Mouse (Mus musculus) MEL (cell line): ENCODE measurements at regions not wholly inside any gene's neighbourhood (a gene's known extent, or its start where the extent isn't known, plus 50 kb on each side); places are given as distances from the start of the nearest gene placed in this dataset.

ENCODE experiments used
- DNase-seq: peaks from one replicate; pipeline ENCODE4 v3.0.0; 2011; ENCODE audit warnings: low read depth, low spot score
- H3K27ac ChIP-seq: 2 replicates; pipeline ENCODE4 v1.5.1; 2012; ENCODE audit warnings: low read depth, mild to moderate bottlenecking, control low read depth, low read length, moderate library complexity; ENCODE audit not compliant: control insufficient read depth
- H3K27me3 ChIP-seq, 2 experiments: fragments of 150-350 bp in 1 of 2; sonication (generic) in 1 of 2; 2 replicates each; pipeline ENCODE4 v1.6.1; 2012; ENCODE audit warnings: low read length in 2 of 2, mild to moderate bottlenecking in 2 of 2, improper control_type of control experiment in 1 of 2, moderate library complexity in 1 of 2; ENCODE audit not compliant: insufficient read depth in 2 of 2, control insufficient read depth in 1 of 2
- H3K36me3 ChIP-seq, 2 experiments: 2 replicates each; pipeline ENCODE4 v1.6.1; 2012 to 2014; ENCODE audit warnings: low read length in 2 of 2, improper control_type of control experiment in 1 of 2, inconsistent platforms in 1 of 2, mild to moderate bottlenecking in 1 of 2; ENCODE audit not compliant: insufficient read depth in 2 of 2, control insufficient read depth in 1 of 2
- H3K4me1 ChIP-seq, 2 experiments: fragments of 150-350 bp in 1 of 2; sonication (generic) in 1 of 2; 2 replicates each; pipeline ENCODE4 v1.6.1; 2012; ENCODE audit warnings: low read length in 2 of 2, improper control_type of control experiment in 1 of 2, mild to moderate bottlenecking in 1 of 2; ENCODE audit not compliant: insufficient read depth in 2 of 2, control insufficient read depth in 1 of 2
- H3K4me3 ChIP-seq, 2 experiments: fragments of 150-350 bp in 1 of 2; sonication (generic) in 1 of 2; 2 replicates each; pipeline ENCODE4 v1.5.1; 2012; ENCODE audit warnings: low read depth in 2 of 2, low read length in 2 of 2, mild to moderate bottlenecking in 2 of 2, moderate library complexity in 2 of 2, control low read depth in 1 of 2, improper control_type of control experiment in 1 of 2; ENCODE audit not compliant: control insufficient read depth in 1 of 2, insufficient read depth in 1 of 2
- H3K79me2 ChIP-seq: 2 replicates; pipeline ENCODE4 v1.6.1; 2012; ENCODE audit warnings: mild to moderate bottlenecking, low read length, moderate library complexity; ENCODE audit not compliant: control insufficient read depth, poor library complexity, insufficient read depth
- H3K9ac ChIP-seq: 2 replicates; pipeline ENCODE4 v1.6.1; 2012; ENCODE audit warnings: low read depth, mild to moderate bottlenecking, control low read depth, low read length, moderate library complexity; ENCODE audit not compliant: control insufficient read depth, poor library complexity, severe bottlenecking
- H3K9me3 ChIP-seq: fragments of 150-350 bp; sonication (generic); replicated peaks from 2 replicates; pipeline ENCODE4 v1.6.1; 2012; ENCODE audit warnings: mild to moderate bottlenecking, low read length, improper control_type of control experiment, moderate library complexity; ENCODE audit not compliant: insufficient read depth
- BHLHE40 ChIP-seq: IDR thresholded peaks from 2 replicates; pipeline ENCODE4 v1.6.1; 2012; ENCODE audit warnings: low read depth, mild to moderate bottlenecking, inconsistent platforms, low read length, improper control_type of control experiment, borderline replicate concordance
- CHD1 ChIP-seq: IDR thresholded peaks from 2 replicates; pipeline ENCODE4 v1.6.1; 2012; ENCODE audit warnings: low read depth, mild to moderate bottlenecking, inconsistent platforms, low read length, improper control_type of control experiment
- E2F4 ChIP-seq: IDR thresholded peaks from 2 replicates; pipeline ENCODE4 v1.6.1; 2011; ENCODE audit warnings: low read depth, low read length, improper control_type of control experiment, borderline replicate concordance
- EP300 ChIP-seq, 2 experiments: IDR thresholded peaks; 2 replicates each; pipeline ENCODE4 v1.6.1; 2011; ENCODE audit warnings: improper control_type of control experiment in 2 of 2, low read length in 2 of 2, low read depth in 1 of 2, mild to moderate bottlenecking in 1 of 2
- ETS1 ChIP-seq: IDR thresholded peaks from 2 replicates; pipeline ENCODE4 v1.6.1; 2012; ENCODE audit warnings: low read depth, mild to moderate bottlenecking, inconsistent platforms, low read length, improper control_type of control experiment, moderate library complexity
- HCFC1 ChIP-seq: IDR thresholded peaks from 2 replicates; pipeline ENCODE4 v1.6.1; 2012; ENCODE audit warnings: low read depth, mild to moderate bottlenecking, inconsistent platforms, low read length, improper control_type of control experiment, moderate library complexity
- JUND ChIP-seq: IDR thresholded peaks from 2 replicates; pipeline ENCODE4 v1.6.1; 2011; ENCODE audit warnings: low read depth, mild to moderate bottlenecking, improper control_type of control experiment, low read length
- KAT2A ChIP-seq: conservative IDR thresholded peaks from 2 replicates; pipeline ENCODE4 v1.6.1; 2012; ENCODE audit warnings: low read depth, low read length, improper control_type of control experiment, inconsistent platforms
- MAFK ChIP-seq: IDR thresholded peaks from 2 replicates; pipeline ENCODE4 v1.6.1; 2011; ENCODE audit warnings: low read depth, mild to moderate bottlenecking, low read length, improper control_type of control experiment, borderline replicate concordance
- MAX ChIP-seq: IDR thresholded peaks from 2 replicates; pipeline ENCODE4 v1.6.1; 2011; ENCODE audit warnings: low read length, improper control_type of control experiment
- MEF2A ChIP-seq: IDR thresholded peaks from 2 replicates; pipeline ENCODE4 v1.6.1; 2014; ENCODE audit warnings: low read depth, mild to moderate bottlenecking, inconsistent platforms, low read length, improper control_type of control experiment; ENCODE audit not compliant: poor library complexity, insufficient replicate concordance, severe bottlenecking; ENCODE audit errors: extremely low read depth
- NELFE ChIP-seq: IDR thresholded peaks from 2 replicates; pipeline ENCODE4 v1.6.1; 2011; ENCODE audit warnings: low read depth, low read length, improper control_type of control experiment
- SIN3A ChIP-seq: IDR thresholded peaks from 2 replicates; pipeline ENCODE4 v1.6.1; 2012; ENCODE audit warnings: low read length, improper control_type of control experiment, inconsistent platforms
- SMC3 ChIP-seq: IDR thresholded peaks from 2 replicates; pipeline ENCODE4 v1.6.1; 2011; ENCODE audit warnings: low read depth, low read length, improper control_type of control experiment
- TAL1 ChIP-seq: IDR thresholded peaks from 2 replicates; pipeline ENCODE4 v1.6.1; 2012; ENCODE audit warnings: mild to moderate bottlenecking, inconsistent platforms, low read length, moderate library complexity, mixed read lengths
- TBP ChIP-seq: IDR thresholded peaks from 2 replicates; pipeline ENCODE4 v1.8.0; 2011; ENCODE audit warnings: low read depth, low read length, improper control_type of control experiment
- UBTF ChIP-seq: IDR thresholded peaks from 2 replicates; pipeline ENCODE4 v1.6.1; 2012; ENCODE audit warnings: low read depth, mild to moderate bottlenecking, inconsistent platforms, low read length, improper control_type of control experiment, moderate library complexity, borderline replicate concordance; ENCODE audit not compliant: insufficient read depth
- ZKSCAN1 ChIP-seq: IDR thresholded peaks from 2 replicates; pipeline ENCODE4 v1.6.1; 2012; ENCODE audit warnings: low read depth, mild to moderate bottlenecking, inconsistent platforms, low read length, improper control_type of control experiment, moderate library complexity
- ZMIZ1 ChIP-seq: IDR thresholded peaks from 2 replicates; pipeline ENCODE4 v1.6.1; 2012; ENCODE audit warnings: low read depth, mild to moderate bottlenecking, inconsistent platforms, low read length, improper control_type of control experiment, moderate library complexity
- ZNF384 ChIP-seq: IDR thresholded peaks from 2 replicates; pipeline ENCODE4 v1.6.1; 2012; ENCODE audit warnings: low read depth, mild to moderate bottlenecking, inconsistent platforms, low read length, improper control_type of control experiment

GRCm38 (mm10) chr1:194565574-194565973 is 52.4 kb upstream of the Plxna2 start:
- Histone ChIP-seq H3K4me3 (no peak overlapping the region), H3K79me2 (no peaks in the 10 kb centered on the region), H3K9me3 (no peaks in the 10 kb centered on the region), H3K4me1 (no peaks in the 10 kb centered on the region), H3K36me3 (no peaks in the 10 kb centered on the region), H3K27ac (no peak overlapping the region), H3K27me3 (no peaks in the 10 kb centered on the region), H3K9ac (no peak overlapping the region)
- no peak for DNase-seq
- peak; percentile 87 for TF ChIP-seq MAFK
- TF ChIP-seq UBTF: no peak
- no peak for TF ChIP-seq CHD1
- TF ChIP-seq TAL1: no peak
- no peak for TF ChIP-seq NELFE
- no peak for TF ChIP-seq ZMIZ1
- no peak for TF ChIP-seq BHLHE40
- TF ChIP-seq TBP: no peak
- no peak for TF ChIP-seq ZNF384

- Histone ChIP-seq H3K36me3 (no peaks in the 10 kb centered on the region), H3K27me3 (no peaks in the 10 kb centered on the region), H3K9ac (no peak overlapping the region), H3K27ac (no peak overlapping the region)
- TF ChIP-seq ETS1 (no peak), SIN3A (no peak), MEF2A (no peak), SMC3 (no peak), JUND (no peak), ZKSCAN1 (no peak), HCFC1 (no peak), BHLHE40 (no peak), CHD1 (no peak), KAT2A (no peak), E2F4 (no peak), EP300 (IDR thresholded peaks at IDR 0.05; ENCODE audit: low read depth in 1 of 2, low read length in 2 of 2) (no peak), NELFE (no peak), MAX (no peak)
- TF ChIP-seq, all 39 proteins: peak for 0
- Histone ChIP-seq H3K79me2 (no peaks in the 10 kb centered on the region), H3K4me1 (no peaks in the 10 kb centered on the region), H3K9me3 (no peaks in the 10 kb centered on the region), H3K4me3 (no peak overlapping the region)
- DNase-seq: no peak
These were observed 54.1 kb upstream of the Plxna2 start for GRCm38 (mm10) chr1:194563946-194564345.
